Mouse (Mus musculus): ENCODE results near the gene Sgpp2. TPM values are rescaled to one million over a fixed set of nuclear protein-coding genes. Genes with fewer than 3 reads are reported as not detected.

The Sgpp2 gene
- not detected for total RNA-seq (2021)
- long read RNA-seq, experiment 1 = 0 reads
- long read RNA-seq, experiment 2 = 0 reads

- no peak for DNase-seq (ENCODE audit: low spot score)
Measured at GRCm38 (mm10) chr1:78310021-78310752, at the start of gene Sgpp2. TSS of gene Sgpp2 (plus strand) at chr1:78310345.

GRCm38 (mm10) chr1:78267519-78267918 lies 42.6 kb upstream of the Sgpp2 start:
- DNase-seq (ENCODE audit: low spot score) = no peak

- no peak for DNase-seq (ENCODE audit: low spot score)
Measured at GRCm38 (mm10) chr1:78272915-78273314, 37.2 kb upstream of the Sgpp2 start.

- DNase-seq (ENCODE audit: low spot score) = no peak
Measured at GRCm38 (mm10) chr1:78279128-78279527, 31.0 kb upstream of the Sgpp2 start.

GRCm38 (mm10) chr1:78292397-78292796 lies 17.7 kb upstream of the Sgpp2 start:
- no peak for DNase-seq (ENCODE audit: low spot score)

GRCm38 (mm10) chr1:78299670-78300225 lies 10.4 kb upstream of the Sgpp2 start:
- no peak for DNase-seq (ENCODE audit: low spot score)

GRCm38 (mm10) chr1:78308688-78309087 lies 1.5 kb upstream of the Sgpp2 start:
- DNase-seq (ENCODE audit: low spot score) = no peak

GRCm38 (mm10) chr1:78309280-78309679 lies 865 bp upstream of the Sgpp2 start:
- DNase-seq (ENCODE audit: low spot score) = no peak

GRCm38 (mm10) chr1:78310861-78311341 lies 756 bp downstream of the Sgpp2 start:
- DNase-seq (ENCODE audit: low spot score) = no peak

GRCm38 (mm10) chr1:78311482-78311881 lies 1.3 kb downstream of the Sgpp2 start:
- no peak for DNase-seq (ENCODE audit: low spot score)

- DNase-seq (ENCODE audit: low spot score) = no peak
Measured at GRCm38 (mm10) chr1:78312917-78313316, 2.8 kb downstream of the Sgpp2 start.

GRCm38 (mm10) chr1:78313961-78314360 lies 3.8 kb downstream of the Sgpp2 start:
- no peak for DNase-seq (ENCODE audit: low spot score)

GRCm38 (mm10) chr1:78318089-78318760 lies 8.1 kb downstream of the Sgpp2 start:
- DNase-seq (ENCODE audit: low spot score) = no peak

- DNase-seq (ENCODE audit: low spot score) = no peak
Measured at GRCm38 (mm10) chr1:78320291-78320690, 10.1 kb downstream of the Sgpp2 start.

- DNase-seq (ENCODE audit: low spot score) = no peak
Measured at GRCm38 (mm10) chr1:78322098-78322778, 12.1 kb downstream of the Sgpp2 start.

- no peak for DNase-seq (ENCODE audit: low spot score)
Measured at GRCm38 (mm10) chr1:78322844-78323243, 12.7 kb downstream of the Sgpp2 start.

- DNase-seq (ENCODE audit: low spot score) = no peak
Measured at GRCm38 (mm10) chr1:78324044-78324443, 13.9 kb downstream of the Sgpp2 start.

GRCm38 (mm10) chr1:78325851-78326250 lies 15.7 kb downstream of the Sgpp2 start:
- DNase-seq (ENCODE audit: low spot score) = no peak

GRCm38 (mm10) chr1:78328646-78329045 lies 18.5 kb downstream of the Sgpp2 start:
- no peak for DNase-seq (ENCODE audit: low spot score)

GRCm38 (mm10) chr1:78329861-78330260 lies 19.7 kb downstream of the Sgpp2 start:
- no peak for DNase-seq (ENCODE audit: low spot score)

- DNase-seq (ENCODE audit: low spot score) = no peak
Measured at GRCm38 (mm10) chr1:78330620-78331158, 20.5 kb downstream of the Sgpp2 start.

GRCm38 (mm10) chr1:78337726-78338125 lies 27.6 kb downstream of the Sgpp2 start:
- DNase-seq (ENCODE audit: low spot score) = no peak

Data from gastrocnemius, adult 18-20 months (tissue).